Mouse (Mus musculus) mesoderm, embryonic 11.5 days (tissue): Measurements from ENCODE around the gene Sf3a3.
"Not testable (repeated sequence)": the region's sequence is repeated elsewhere in the genome, so short reads cannot be mapped to it uniquely, and the experiment has no call there.

Source experiments
- DNase-seq: peaks from one replicate; pipeline ENCODE4 v3.0.0-alpha.2; 2012; ENCODE audit warnings: low read depth, low spot score

Gene Sf3a3

DNA sequence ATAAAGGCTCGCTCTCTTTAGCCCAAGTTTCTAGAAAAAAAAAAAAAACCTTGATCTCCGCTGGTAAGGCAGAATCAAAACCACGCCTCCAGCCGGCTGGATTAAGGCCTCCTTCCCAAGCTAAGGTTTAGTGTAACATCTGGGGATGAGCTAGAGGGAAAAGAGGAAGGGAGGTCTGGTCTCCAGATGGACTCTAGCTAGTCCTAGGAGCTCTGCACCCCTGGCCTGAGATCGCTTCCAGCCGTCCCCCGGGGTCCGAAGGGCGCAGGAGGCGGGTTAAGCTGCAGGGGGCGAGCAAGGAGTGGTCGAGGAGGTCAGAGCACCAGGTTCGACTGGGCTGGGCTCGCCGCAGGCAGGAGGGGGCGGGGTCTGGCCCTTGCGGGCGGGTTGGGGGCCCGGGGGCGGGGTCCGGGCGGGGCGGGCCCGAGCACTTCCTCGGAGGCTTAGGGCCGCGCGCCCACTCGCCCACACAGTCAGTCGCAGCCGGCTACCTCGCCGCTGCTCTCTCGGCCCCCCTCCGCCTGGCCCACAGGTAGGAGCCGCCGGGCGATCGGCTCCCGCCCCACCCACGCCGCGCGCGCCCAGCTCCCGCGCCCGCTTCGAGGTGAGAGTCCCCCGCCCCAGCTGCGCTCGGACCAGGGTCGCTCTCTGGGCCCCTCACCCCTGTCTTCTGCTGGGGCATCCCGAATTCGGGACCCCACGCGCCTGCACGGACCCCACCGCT lies 14.2 kb upstream of the Sf3a3 start, which contains the start of gene Fhl3:
Fhl3 (plus strand) TSS at position 454 of the 724 bp plus-strand sequence.
- peak; percentile 81 for DNase-seq

DNA sequence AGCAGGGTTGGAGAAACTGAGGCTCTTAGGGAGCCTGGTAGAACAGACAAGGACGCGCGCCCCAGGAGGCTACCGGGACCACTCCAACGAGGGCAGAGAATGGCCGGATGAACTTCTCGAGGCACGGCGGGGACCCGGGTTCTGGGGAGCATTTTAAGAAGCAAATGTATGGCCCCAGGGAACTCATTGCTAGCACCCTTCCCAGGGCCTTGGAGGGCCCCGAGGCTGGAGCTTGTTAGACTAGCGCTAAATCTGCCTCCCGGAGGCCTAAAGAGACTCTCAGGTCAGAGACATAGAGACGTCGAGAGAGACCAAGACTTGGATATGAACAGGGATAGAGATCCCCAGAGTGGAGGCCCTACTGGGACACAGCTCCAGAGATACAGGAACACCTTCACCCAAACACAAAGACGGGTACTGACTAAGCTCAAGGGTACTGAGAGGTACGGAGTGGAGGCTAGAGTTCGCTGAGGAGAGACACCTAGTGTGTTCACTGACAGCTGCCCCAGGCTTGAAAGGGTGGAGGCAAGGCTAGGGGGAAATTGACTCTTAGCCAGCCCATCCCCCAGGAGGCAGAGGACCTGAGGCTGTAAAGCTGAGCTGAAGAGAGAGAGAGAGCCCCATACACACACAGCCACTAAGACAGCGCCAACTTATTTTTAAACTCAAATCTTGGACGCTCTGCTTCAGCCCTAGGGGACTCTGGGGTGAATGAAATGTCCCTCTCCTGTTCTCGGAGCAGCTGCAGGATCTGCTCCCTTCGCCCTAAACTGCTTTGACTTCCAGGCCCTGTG lies 13.3 kb upstream of the Sf3a3 start:
- no peak for DNase-seq

GRCm38 (mm10) chr4:124701916-124702315 lies 12.7 kb upstream of the Sf3a3 start:
- no peak for DNase-seq

DNA sequence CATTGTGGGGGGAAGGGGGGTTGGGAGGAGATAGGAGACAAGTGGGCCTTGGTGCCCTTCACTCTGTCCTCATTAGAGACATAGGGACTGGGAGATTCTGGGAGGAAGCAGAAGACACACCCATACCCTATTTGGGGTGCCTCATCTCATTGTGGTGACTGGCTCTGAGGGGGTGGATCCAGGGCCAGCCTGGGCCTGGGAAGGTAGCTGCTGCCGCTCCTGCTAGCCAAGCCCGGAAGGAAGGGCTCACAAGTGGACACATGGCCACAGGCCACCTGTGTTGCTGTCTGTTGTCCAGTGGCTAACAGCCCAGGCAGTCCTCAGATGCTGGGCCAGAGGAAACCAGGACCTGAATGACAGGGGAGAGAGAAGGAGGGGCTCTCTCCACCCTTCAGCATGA lies 11.2 kb upstream of the Sf3a3 start:
- no peak for DNase-seq

GRCm38 (mm10) chr4:124703881-124704796 lies 10.4 kb upstream of the Sf3a3 start:
- peak; percentile 54 for DNase-seq

- peak; percentile 48 for DNase-seq
Observed at GRCm38 (mm10) chr4:124704797-124705474, 9.6 kb upstream of the Sf3a3 start.

DNA sequence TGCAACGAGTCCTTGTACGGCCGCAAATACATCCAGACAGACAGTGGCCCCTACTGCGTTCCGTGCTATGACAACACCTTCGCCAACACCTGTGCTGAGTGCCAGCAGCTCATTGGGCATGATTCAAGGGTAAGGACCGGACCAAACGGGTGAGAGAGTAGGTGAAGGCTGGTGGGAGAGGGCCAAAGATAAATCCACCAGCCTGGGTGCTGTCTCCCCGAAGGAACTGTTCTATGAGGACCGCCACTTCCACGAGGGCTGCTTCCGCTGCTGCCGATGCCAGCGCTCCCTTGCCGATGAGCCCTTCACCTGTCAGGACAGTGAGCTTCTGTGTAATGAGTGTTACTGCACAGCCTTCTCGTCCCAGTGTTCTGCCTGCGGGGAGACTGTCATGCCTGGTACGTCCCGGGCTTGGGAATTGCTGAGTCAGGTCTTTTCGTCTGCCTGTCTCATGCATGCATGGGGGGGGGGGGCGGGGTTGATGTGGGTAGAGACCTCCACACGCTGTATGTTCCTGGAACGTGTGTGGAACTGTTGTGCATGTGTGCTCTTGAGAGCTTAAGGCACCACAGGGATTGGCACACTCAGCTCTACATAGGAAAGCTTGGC lies 8.8 kb upstream of the Sf3a3 start:
- no peak for DNase-seq

DNA sequence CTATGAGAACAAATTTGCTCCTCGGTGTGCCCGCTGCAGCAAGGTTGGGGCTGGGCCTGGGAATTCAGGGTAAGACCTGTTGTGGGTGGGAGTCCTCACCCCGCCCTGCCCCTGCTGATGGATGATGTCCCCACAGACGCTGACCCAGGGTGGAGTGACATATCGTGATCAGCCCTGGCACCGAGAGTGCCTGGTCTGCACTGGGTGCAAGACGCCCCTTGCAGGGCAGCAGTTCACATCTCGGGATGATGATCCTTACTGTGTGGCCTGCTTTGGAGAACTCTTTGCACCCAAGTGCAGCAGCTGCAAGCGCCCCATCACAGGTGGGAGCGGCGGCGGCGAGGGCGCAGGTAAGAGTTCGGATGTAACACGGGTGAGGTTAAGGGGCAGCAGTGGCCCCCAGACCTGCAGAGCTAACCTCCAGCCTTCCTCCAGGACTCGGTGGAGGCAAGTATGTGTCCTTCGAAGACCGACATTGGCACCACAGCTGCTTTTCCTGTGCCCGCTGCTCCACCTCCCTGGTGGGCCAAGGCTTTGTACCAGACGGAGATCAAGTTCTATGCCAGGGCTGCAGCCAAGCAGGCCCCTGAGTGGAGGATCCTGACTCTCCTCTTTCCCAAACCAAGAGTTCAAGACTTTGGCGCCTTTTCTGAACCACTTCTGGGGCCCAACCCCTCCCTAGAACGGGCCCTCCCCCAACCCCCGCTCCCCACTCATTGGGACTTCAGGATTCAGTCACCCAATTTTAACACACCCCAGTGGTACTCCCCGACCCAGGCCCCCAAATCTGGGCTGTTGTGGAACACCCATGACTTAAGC lies 7.0 kb upstream of the Sf3a3 start:
- DNase-seq: not testable (repeated sequence)

- not testable (repeated sequence) for DNase-seq
Observed at GRCm38 (mm10) chr4:124708200-124708517, 6.4 kb upstream of the Sf3a3 start.

GRCm38 (mm10) chr4:124708518-124709477 lies 5.8 kb upstream of the Sf3a3 start:
- DNase-seq: peak; percentile 90

DNA sequence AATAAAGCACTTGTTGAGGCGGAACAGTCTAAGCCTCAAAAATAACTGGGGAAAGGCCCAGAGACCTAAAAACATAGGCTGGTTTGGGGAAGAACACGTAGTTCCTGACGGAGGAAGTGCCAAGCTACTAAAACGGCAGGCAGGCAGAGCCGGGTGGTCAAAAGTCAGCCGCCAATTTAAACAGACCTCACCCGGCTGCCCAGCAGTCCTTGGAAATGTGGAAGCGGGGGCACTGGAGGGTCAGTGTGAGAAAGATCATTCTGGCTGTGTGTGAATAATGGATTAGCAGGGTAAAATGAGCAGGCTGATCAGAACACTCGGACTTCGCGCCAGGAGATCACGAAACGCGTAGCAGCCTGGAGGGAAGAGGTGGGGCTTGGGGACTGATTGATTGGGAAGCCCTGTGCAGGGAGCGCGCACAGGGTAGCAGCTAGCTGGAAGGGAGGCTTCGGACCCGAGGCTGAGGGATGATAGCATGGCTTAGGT lies 4.6 kb upstream of the Sf3a3 start:
- DNase-seq: peak; percentile 52

DNA sequence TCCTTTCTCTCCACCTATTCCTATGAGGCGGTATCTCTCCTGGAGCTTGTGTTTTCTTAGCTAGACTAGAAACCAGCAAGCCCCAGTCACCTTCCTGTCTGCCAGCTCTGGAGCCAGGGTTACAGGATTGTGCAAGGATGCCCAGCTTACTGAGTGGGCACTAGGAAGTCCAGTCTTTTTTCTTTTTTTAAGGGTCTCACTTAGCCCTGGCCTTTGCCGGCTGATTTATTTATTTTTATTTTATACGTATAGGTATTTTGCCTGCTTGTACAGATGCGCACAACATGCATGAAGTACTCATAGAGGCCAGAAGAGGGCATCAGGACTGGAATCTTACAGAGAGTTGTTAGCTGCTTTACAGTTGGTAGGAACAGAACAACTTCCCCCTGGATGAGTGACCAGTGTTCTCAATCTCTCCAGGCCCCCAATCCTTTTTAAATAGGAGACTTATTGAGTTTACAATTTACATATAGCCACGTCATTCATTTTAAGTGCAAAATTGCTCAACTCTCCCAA lies 3.7 kb upstream of the Sf3a3 start:
- peak; percentile 68 for DNase-seq

DNA sequence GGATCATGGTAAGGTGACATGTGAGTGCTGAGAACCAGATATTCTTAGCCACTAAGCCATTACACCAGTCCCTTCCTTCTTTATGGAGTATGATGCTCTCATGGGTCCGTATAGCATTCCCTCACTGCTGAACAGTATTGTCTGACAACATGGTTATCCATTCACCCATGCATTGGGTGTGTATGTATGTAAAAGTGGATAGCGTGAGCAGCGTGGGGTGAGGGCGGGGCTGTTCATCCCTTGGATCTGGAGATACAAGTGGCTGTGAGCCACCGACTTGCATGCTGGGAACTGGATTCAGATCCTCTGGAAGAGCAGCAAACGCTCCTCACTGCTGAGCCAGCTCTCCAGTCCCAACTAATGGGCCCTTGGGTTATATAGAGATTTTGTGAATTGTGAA lies 2.0 kb upstream of the Sf3a3 start:
- no peak for DNase-seq

DNA sequence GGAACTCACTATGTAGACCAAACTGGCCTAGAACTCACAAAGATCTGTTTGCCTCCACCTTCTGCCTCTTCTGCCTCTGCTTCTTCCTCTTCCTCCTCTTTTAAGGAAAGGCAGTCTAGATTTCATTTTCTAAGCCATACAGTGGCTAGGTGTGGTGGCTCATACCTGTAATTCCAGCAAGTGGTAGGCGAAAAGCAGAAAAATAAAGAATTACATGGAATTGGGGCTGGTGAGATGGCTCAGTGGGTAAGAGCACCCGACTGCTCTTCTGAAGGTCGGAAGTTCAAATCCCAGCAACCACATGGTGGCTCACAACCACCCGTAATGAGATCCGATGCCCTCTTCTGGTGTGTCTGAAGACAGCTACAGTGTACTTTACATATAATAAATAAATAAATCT lies 726 bp upstream of the Sf3a3 start:
- DNase-seq: not testable (repeated sequence)

- DNase-seq: no peak
Observed at GRCm38 (mm10) chr4:124719101-124719500, 4.5 kb downstream of the Sf3a3 start.

DNA sequence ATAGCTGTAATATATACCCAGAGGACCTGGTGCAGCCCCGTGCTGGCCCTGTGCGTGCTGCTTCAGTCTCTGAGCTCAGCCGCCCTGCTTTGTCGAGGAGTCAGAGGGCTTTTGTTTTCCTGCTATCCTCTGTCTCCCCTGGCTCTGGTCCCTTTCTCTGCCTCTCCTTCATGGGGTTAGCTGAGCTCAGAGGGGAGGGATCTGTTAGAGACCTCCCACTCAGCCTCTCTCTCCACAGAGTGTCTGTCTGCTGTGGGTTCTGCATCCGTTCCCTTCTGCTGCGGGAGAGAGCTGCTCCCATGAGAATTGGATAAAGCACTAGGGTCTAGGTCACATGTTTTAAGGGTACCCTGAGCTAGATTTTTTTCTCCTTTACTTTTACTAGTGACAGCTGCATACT lies 11.5 kb downstream of the Sf3a3 start:
- no peak for DNase-seq

GRCm38 (mm10) chr4:124736952-124737351 lies 22.4 kb downstream of the Sf3a3 start:
- DNase-seq: peak; percentile 14

DNA sequence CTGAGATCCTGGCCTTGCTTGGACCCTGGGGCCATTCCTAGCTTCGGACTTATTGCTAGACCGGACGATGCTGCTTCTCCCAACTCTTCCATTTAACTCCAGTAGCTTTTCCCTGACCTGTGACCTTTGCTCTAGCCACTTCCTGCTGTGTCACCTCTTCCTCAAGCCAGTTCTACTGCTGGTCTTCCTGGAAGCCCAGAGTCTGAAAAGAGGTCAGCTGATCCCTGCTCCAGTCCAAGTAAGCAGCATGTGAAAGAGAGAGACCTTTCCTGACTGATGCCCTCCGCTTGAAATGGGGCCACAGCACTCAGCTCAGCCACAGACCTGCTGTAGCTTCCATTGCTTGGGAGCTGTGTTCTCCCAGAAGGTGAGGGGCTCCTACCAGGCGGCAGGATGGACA lies 22.9 kb downstream of the Sf3a3 start:
- DNase-seq: no peak

- DNase-seq: no peak
Observed at GRCm38 (mm10) chr4:124738013-124738412, 23.4 kb downstream of the Sf3a3 start.
